Mouse (Mus musculus): ENCODE data around the gene Rtn4rl1.
"Not testable (repeated sequence)": the region's sequence is repeated elsewhere in the genome, so short reads cannot be mapped to it uniquely, and the experiment has no call there.

The Rtn4rl1 gene

DNA sequence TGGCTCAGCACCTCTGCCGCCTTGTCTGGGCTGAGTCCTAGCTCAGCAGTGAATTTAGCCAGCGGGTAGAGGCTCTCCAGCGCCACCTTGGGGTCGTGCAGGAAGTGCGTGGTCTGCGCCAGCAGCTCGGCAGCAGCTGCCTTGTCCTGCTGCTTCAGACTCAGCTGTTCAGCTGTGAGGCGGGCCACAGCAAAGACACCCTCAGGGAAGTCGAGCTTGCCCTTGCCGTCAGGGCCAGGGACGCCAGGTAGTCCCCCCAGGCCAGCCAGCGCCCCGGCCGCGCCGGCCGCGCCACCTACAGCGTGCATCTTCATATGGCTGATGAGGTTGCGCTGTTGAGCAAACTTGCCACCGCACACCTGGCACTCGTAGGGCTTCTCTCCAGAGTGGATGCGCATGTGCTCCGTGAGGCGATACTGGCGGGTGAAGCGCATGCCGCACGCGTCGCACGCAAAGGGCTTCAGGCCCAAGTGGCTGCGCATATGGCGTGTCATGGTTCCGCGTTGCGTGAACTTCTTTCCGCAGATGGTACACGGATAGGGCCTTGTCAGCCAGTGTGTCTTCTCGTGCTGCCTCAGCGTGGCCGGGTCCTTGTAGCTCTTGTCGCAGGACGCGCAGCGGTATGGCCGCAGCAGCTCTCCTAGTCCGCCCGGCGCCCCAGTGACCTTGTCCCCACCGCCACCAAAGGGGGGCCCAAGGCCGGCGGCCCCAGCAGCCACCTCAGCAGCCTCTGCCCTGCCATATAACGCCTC is 28.0 kb upstream of the Rtn4rl1 start:
- peak in 1 of 2 experiments; percentile 81 for DNase-seq (ENCODE audit: low spot score in 2 of 2)

DNA sequence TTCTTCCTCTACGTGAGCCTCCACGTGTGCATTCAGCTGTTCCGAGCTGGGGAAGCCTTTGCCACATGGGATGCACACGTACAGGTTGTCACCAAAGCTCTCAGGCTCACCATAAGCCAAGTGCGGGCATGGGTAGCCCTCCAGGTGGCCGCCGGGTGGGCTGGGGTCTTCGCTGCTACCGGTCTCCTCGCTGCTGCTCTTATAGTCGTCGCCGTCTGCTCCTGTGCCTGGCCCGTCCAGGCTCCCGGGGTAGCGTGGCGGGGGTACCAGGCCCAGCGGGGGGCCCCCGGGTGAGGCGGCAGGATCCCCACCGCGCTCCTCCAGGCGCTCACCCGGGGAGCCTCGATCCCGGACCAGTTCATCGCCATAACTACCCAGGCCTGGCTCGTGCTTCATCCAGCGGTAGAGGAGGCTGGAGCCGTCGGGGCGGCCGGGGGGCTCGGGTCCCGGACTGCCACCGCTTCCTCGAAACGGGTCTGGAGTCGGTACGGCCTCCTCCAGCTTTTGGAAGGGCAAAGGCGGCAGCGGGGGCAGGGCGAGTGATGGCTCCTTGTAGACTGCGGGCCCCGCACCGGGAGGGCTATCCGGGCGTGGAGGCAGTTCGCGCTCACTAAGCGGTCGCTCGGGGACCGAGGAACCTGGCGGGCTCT is 27.3 kb upstream of the Rtn4rl1 start:
- peak in 1 of 2 experiments; percentile 19 for DNase-seq (ENCODE audit: low spot score in 2 of 2)

DNA sequence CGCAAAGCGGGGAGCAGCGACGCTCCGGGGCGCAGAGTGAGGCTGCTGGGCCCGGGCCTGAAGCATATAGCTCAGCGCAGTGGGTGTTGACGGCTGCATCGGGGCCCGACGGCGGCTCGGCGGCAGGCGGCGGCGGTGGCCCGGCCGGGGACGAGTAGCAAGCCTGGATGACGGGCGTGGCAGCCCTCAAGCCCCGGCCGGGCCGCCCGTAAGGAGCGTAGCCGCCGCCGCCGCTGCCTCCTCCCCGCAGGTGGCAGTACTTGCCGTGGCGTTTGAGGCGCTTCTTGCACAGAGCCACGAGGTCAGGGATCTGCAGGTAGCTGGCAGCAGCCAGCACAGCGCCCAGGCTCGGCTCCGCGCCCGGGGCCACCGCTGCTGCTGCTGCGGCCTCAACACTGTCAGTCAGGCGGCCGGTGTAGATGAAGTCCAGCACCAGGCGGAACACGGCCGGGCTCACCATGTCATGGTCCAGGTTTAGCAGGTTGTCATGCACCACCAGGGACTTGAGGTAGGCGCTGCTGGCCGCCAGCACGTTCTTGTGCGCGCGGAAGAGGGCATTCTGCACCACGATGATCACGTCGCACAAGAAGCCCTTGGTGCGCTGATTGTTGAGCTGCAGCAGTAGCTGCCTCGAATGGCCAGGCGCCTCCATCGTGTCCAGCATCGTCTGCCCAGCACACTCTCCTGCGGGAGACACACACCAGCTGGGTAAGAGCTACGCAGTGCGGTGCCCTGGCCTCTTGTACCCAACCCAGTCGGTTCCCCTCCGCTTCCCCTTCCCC is 26.5 kb upstream of the Rtn4rl1 start:
- DNase-seq (ENCODE audit: low spot score in 2 of 2) = no peak

DNA sequence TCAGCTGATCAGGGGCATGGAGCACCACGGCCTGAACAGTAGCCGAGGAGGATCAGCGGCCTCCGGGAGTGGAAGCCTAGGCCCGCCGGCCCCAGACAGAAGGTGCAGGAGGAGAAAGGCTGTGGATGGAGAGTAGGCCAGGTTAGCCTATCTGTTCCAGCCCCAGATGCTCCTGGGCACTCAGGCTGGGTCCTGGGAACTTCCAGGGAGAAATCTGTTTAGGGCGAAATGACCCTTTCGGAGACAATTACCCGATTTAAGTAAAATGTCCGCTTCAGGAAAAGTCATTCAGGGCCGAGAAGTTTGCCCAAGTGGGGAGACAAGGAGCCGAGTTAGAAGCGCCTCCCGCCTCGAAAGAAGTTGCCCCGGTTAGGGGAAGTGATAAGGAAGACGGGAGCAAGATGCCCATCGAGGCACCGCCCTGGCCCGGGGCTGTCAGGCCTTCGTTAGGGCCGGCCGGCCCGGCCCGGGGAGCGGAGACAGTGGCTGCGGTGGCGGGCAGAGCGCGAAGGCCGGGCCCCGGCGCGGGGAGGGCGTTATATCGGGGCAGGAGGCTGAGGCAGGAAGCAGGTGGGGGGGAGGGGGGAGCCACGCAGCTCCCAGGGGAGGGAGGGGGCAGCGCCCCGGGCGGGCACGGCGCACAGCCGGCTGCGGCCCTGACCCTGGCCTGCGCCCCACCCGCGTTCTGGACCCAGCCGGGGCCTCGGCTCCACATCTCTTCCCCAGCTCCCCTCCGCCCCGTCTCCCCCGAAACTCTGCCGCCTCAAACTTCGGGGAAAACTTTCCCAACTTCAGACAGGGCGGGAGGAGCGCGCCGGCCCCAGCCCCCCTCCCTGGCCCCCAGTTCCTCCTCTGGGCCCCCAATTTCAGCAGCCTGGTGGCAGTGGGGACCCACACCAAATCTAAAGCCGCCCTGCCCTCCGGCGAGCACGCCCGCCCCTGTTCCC is 25.7 kb upstream of the Rtn4rl1 start:
- peak in 1 of 2 experiments; percentile 10 for DNase-seq (ENCODE audit: low spot score in 2 of 2)

DNA sequence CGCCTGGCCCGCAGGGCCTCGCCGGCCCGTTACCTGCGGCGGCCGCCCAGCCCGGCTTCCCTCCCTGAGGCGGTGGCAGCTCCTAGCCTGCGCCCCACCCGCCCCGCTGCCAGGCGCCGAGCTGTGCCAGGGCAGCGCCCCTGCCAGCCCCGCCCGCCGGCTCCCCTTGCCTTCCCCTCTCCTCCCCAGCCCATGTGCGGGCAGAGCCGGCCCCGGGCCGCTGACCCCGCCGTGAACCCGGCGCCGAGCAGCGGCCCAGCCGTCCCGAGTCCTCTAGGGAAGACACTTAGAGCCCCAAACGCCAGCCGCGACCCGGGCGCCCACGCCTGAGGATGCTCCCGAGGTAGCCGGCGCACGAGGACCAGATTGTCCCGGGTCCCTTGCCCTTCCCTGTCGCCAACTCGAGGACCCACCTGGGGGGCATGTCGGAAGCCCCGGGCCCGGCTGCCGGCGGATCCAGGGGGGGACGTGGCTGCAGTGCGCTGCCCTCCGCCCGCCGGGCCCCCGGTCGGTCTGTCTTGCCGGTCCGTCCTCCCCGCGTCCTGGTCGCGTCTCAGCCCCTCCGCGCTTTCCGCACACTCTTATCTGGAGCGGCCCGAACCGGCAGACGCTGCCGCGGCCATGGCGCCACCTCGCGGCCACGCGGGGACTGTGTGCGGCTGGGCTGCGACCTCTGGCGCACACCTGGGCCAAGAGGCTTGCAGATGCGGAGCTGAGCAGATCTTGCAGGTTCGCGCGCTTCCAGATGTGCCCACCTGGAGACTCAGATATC is 24.8 kb upstream of the Rtn4rl1 start:
- peak in 1 of 2 experiments; percentile 72 for DNase-seq (ENCODE audit: low spot score in 2 of 2)

DNA sequence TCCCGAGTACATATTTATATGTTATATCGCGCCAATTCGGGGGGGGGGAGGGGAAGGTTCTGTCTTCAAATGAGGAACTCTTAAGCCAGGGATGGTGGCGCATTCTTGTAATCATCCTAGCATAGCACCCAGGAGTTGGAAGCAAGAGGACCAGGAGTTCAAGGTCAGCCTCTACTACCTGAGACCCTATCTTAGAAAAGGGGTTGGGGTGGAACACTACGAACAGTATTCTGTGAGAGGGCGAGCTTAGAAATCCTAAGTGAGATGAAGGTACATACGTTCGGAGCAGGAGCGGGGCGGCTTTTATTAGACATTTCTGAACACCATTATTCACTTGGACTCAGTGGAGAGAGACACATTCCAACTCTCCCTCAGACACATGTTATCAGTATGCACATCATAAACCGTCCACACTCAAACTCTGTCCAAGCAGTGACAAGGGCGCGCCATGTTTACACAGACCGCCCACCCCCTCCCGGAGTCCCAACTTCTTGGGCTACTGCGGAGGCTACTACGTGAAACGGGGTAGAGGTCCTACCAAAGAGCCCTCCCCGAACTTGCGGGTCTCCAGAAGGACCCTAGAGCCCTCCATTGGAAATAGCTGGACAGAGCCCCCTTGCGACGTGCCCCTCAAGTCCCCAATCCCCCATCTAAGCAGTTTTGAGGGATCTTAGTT is 24.0 kb upstream of the Rtn4rl1 start, which contains the start of gene Hic1:
Gene Hic1 (minus strand): TSS at position 115 of the 676 bp plus-strand sequence.
- DNase-seq (ENCODE audit: low spot score in 2 of 2) = peak in 1 of 2 experiments; percentile 21

DNA sequence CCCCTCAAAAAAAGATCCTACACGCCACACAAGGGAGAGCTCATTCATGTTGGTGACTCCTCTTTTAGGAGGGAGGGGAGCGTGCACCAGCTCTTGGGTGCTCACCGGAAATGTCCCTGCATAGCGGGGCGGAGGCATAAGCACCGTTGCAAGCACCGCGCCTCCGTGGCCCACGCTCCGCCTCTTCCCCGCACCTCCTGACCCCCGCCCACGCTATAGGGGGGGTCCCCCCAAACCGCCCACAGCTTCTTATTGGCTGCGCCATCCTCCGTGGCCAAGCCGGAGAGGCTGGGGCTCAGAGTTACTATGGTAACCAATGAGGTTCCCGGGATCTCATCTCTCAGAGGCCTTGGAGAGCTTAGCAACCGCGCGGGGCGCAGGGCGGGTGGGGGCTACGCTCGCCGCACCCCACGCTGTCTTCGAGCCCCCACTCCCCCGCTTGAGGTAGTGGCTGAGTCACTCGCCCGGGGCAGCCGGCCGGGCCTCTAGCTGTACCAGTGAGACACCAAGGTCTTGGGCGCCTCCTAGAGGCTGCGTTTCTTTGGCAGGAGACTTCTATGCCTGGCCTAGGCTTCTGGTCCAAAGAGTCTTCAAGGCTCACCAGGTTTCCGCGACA is 23.3 kb upstream of the Rtn4rl1 start:
- peak; percentile 89 to 95 for DNase-seq (ENCODE audit: low spot score in 2 of 2)

DNA sequence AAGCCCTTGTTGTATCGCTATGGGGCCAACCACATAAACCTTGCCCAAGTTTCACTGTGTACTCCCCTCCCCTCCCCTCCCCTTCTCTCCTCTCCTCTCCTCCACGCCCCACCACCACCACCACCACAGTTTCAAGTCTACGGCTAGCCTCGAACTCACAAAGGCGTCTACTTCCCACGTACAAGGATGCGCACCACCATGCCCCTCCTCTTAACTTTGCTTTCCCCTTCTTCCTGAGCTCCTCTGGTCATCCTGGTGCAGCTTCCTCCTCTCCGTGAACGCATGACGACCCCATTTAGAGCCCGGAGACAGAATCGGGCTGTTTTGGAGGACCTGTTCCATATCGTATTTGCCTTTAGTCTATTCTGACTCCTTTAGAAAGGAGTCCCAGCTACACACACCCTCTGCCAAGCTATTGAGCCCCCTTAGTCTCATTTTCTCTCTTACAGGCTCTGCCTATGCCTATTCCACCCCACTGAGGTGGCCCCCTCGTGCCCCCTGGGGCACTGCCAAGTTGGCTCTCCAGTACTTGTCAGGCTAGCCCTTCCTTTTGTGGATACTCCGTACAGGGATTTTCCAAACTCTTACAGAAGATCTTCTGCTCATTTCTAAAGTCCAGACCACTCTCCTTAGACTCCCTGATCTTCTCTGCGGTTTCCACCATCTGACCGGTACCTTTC is 22.3 kb upstream of the Rtn4rl1 start:
- peak in 1 of 2 experiments; percentile 21 for DNase-seq (ENCODE audit: low spot score in 2 of 2)

DNA sequence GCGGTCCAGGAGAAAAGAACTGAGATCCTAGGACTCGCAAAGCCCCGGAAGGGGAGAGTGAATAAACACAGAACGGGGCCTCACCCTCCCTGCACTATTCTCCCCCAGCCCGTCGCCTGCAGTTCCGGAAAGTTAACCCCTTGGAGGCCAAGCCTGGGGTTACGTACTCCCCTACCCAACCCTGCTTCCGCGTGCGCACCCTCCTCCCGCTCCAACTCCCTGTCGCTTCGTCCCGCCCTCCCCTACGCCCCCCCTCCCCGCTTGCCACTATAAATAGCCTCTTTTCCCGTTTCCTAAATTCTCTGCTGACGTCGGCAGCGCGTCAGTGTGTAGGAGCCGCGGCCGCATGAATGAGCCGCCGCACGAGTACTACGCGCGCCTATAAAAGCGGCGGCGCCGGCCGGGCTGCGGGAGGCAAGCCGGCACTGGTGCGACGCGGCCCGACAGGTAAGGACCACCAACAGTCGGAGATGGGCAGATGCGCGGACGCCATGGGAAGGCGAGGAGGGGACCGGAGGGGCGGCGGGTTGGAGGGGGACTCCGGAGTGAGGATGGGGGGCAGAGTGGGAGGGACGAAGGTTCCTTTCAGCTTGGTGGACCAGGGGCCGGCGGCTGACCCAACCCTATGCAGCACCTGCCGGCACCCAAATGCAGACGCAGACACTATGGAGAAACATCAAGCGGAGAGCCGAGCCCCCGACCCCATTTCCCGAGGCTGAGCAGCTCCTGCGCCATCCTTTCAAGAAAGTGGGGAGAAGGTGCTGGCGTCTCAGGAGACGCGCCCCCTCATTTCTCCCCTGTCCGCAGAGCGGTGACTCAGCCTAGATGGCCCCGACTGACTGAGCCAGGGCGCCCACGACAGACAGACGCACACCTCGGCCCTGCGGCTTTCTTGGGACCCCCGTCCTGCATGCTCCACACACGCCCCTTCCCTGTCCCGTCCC is 21.2 kb upstream of the Rtn4rl1 start:
- DNase-seq (ENCODE audit: low spot score in 2 of 2) = peak in 1 of 2 experiments; percentile 60

DNA sequence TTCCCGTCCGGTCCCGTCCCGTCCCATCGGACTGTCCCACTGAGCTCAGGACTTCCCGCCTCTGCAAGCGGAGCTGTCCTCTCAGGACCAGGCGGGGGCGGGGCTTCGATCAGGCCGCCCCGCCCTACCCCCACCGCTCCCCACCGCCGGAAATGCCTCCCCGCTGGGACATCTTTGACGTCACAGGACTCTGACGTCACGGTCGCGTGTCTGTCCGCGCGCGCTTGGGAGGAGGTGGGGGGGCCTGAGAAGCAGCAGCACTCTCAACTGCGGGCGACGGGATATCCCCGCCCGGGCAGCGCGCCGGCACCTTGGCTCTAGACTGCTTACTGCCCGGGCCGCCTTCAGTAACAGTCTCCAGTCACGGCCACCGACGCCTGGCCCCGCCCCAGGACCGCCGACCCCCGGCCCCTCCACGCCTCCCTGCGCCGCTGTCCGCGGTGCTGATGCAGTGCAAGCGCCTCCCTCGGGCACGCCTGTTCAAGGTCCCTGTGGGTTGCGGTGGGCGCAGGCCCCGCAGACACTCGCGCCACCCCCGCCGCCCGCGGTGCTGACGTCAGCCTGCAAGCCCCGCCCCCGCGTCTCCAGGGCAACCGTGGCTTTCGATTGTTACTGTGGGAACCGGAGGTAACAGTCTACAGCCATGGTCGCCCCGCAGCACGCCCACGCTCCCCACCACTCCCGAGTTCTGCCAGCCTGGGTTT is 20.3 kb upstream of the Rtn4rl1 start:
- DNase-seq (ENCODE audit: low spot score in 2 of 2) = peak; percentile 93 to 96

DNA sequence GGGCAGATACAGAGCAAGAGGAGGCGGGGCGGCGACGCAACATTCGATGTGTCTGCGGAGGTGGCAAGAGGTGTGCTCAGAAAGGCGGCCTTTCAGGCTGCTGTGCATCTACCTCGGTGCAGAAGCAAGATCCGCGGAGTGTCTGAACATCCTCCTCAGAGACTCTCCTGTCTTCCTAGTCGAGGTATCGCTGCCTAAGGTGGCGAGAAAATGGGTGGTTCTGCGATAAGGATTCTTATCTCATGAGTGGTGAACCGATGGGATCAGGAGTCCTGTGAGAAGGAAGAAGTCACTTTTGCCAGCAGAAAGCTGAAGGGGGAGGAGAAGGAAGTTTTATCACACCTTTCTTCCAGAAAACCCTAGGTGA is 19.8 kb upstream of the Rtn4rl1 start:
- DNase-seq (ENCODE audit: low spot score in 2 of 2) = no peak

DNA sequence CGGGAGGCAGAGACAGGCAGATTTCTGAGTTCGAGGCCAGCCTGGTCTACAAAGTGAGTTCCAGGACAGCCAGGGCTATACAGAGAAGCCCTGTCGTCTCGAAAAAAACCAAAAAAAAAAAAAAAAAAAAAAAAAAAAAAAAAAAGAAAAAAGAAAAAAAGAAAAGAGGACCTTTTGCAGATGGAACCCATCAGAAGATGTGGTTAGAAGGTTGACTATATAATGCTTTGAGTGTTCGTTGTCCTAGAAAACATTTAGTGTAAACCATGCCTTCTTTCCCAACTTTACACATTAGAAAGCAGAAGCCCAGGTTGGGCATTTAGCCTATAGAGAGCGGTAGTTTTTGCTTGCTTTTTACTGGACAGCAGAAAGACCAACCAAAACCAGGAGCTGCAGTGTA is 19.0 kb upstream of the Rtn4rl1 start:
- not testable (repeated sequence) for DNase-seq (ENCODE audit: low spot score in 2 of 2)

DNA sequence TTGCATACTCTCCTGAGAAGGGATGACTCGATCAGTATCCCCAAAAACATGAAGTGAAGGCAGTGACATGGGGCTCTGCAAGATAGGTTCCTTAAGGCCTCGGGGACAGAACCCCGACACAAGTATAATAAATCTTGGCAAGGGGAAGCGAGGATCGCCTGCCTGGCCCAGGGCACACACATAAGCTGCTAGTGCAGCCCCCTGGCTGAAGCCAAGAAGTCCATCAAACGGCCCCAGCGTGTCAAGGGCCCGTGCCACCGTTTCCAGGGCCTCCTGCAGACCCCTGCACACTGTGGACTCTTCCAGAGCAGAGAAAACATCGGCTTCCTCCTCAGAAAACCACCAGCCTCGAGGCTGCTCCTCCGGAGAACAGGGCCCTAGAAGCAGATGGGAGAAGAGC is 15.6 kb upstream of the Rtn4rl1 start:
- DNase-seq (ENCODE audit: low spot score in 2 of 2) = no peak

DNA sequence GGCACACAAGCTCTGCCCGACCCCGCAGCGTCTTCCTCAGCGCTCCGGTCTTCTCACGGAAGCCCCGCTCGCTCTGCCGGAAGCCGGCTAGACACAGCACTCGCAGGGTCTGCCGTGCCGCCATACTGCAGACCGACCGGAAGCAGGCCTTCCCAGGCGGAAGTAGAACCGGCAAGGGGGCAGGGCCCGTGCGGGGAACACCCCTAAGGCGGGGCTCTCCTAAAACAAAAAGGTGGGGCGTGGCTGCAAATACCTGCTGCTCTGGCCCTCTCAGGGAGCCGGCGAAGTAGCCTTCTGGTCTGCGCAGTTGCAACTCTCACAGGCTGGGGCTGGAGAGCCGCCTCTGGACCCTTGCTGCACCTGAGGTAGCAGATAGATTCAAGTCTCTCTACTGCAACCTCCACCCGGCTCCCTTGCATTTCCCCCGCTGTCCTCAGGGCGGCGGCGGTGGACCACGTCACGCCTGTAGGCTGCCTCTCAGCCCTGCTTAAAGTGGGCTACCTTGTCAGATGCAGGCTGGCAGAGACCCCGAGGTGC is 14.8 kb upstream of the Rtn4rl1 start, which contains the start of gene Ovca2:
Gene Ovca2 (minus strand): TSS at position 164 of the 537 bp plus-strand sequence.
- peak in 1 of 2 experiments; percentile 88 for DNase-seq (ENCODE audit: low spot score in 2 of 2)

DNA sequence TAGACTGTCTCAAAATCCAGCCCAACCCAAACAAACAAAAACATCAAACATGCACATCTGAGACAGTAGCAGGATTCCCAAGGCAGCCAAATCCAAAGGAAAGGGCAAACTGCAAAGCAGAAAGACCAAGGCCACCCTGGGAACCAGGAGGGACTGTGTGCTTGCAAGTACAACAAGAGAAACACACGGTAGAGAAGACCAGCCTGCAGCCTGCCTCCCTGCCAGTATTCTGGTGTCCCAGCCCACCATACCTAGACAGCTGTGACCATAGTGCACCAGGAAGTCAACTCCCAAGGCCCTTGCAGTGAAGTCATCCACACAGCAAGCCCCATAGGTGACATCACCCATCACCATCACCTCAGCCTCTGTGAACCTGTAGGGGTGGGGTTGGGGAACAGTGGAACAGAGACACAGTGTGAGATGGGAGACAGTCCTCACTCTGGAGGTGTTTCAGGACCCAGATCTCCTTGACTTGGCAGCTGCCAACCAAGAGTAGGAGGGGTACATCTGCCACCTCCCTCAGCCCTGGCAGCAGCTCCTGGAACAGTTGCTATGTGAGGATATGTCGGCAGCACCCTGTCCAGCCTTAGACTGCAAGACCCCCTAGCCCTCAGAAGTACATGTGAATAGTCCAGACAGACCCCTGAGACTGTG is 9.5 kb upstream of the Rtn4rl1 start:
- DNase-seq (ENCODE audit: low spot score in 2 of 2) = peak in 1 of 2 experiments; percentile 83

DNA sequence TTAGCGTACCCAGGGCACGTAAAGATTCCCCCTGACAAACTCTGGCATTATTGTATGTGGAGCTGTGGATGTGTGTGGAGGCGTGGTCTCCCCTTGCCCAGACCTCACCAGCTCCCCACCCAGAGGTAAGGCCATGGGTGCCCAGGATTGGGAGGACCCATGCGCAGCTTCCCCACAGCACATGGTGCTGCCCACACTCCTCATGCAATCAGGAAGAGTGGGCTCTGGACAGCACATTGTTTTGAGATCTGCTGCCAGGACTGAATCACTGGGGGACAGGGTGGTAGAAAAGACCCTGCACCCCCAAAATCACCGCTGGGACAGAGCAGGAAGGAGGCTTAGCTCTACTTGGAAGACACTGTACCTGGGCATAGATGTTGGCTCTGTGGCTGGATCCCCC is 9.0 kb upstream of the Rtn4rl1 start:
- DNase-seq (ENCODE audit: low spot score in 2 of 2) = no peak
